Mouse (Mus musculus) cerebellum, adult 2 months (tissue): ENCODE data around the gene Atoh8. TPM values are rescaled to one million over a fixed set of nuclear protein-coding genes. Genes with fewer than 3 reads are reported as not detected.
A peak's percentile ranks its signal among the peaks of the same experiment; 100 is the strongest.

ENCODE experiments used
- DNase-seq, 2 experiments: peaks; one replicate each; pipeline ENCODE4 v3.0.0; 2021
- H3K27ac ChIP-seq: fragments of 200-500 bp; 2 replicates; pipeline ENCODE4 v1.5.1; 2012; ENCODE audit warnings: low read length, control low read depth, inconsistent platforms; ENCODE audit not compliant: insufficient read depth
- H3K27me3 ChIP-seq: fragments of 200-500 bp; 2 replicates; pipeline ENCODE4 v1.6.1; 2012; ENCODE audit warnings: inconsistent platforms, mild to moderate bottlenecking, low read length, moderate library complexity; ENCODE audit not compliant: control insufficient read depth, insufficient read depth
- H3K4me1 ChIP-seq: fragments of 200-500 bp; 2 replicates; pipeline ENCODE4 v1.6.1; 2011; ENCODE audit warnings: low read length; ENCODE audit not compliant: control insufficient read depth, insufficient read depth
- H3K4me3 ChIP-seq: fragments of 200-500 bp; replicated peaks from 2 replicates; pipeline ENCODE3; 2011; ENCODE audit warnings: mild to moderate bottlenecking, low read depth, low read length, control low read depth; ENCODE audit not compliant: insufficient read depth
- CTCF ChIP-seq: fragments of 200-500 bp; IDR thresholded peaks from 2 replicates; pipeline ENCODE4 v1.5.1; 2011; ENCODE audit warnings: low read depth, mild to moderate bottlenecking, control low read depth, low read length, moderate library complexity, borderline replicate concordance; ENCODE audit not compliant: insufficient read depth
- POLR2A ChIP-seq: fragments of 200-500 bp; IDR thresholded peaks from 2 replicates; pipeline ENCODE4 v1.6.1; 2011; ENCODE audit warnings: low read length, control low read depth, borderline replicate concordance; ENCODE audit not compliant: insufficient read depth
- WGBS: fragments of 180-500 bp; shearing (Covaris S2); methylation state at CpG from one replicate; pipeline ENCODE4 v1.1.7; 2018; 5-methylcytosine and 5-hydroxymethylcytosine counted together
- polyA plus RNA-seq: library from polyadenylated mRNA; depleted of rRNA; stranded (reverse); fragments of >200 nt; gene quantifications from 2 replicates; pipeline ENCODE4 v1.2.3, GENCODE M21; 2012

Gene Atoh8
- polyA plus RNA-seq, 1 experiment: 4.4 TPM

DNA sequence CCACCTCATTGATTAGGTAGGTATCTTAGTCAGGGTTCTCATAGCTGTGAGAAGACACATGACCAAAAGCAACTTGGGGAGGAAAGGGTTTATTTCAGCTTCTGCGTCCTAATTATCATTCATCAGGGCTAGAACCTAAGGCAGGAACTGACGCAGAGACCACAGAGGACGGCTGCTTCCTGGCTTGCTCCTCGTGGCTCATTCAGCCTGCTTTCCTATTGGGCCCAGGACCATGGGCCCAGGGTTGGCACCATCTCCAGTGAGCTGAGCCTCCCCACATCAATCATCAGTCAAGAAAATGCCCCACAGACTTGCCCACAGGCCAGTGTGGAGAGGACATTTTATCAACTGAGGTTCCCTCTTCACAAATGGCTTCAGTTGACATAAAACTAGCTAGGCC is 40.1 kb upstream of the Atoh8 start:
- H3K4me1 ChIP-seq: peaks cover 7% of the 10 kb centered on the region; the same call in 1 of the 2 replicates
- no peak overlapping the region for H3K27ac ChIP-seq
- TF ChIP-seq CTCF (no peak), POLR2A (no peak)
- no peak overlapping the region for H3K4me3 ChIP-seq
- H3K27me3 ChIP-seq: no peaks in the 10 kb centered on the region
- 76% methylated on average over 4 of the region's 4 CpGs for WGBS
- no peak for DNase-seq

DNA sequence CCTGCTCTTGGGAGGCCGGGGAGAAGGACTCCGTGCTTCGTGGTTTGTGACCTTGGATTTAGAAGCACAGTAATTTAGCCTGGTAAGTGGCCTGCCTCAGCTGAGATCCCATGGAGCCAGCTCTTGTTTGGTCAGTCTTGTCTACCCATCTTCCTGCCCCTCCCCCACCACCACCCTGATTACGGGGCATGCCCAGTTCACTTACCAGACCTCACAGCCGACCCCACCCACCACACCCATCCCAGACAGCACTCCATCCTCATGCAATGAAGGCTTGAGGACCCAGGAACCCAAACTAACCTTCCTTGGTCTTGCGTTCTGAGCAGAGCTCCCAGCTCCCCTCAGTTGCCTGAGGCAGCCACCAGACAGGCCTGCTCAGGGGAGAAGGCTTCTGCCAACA is 37.8 kb upstream of the Atoh8 start:
- TF ChIP-seq CTCF (no peak), POLR2A (no peak)
- WGBS: 84% methylated on average over 6 of the region's 6 CpGs

DNA sequence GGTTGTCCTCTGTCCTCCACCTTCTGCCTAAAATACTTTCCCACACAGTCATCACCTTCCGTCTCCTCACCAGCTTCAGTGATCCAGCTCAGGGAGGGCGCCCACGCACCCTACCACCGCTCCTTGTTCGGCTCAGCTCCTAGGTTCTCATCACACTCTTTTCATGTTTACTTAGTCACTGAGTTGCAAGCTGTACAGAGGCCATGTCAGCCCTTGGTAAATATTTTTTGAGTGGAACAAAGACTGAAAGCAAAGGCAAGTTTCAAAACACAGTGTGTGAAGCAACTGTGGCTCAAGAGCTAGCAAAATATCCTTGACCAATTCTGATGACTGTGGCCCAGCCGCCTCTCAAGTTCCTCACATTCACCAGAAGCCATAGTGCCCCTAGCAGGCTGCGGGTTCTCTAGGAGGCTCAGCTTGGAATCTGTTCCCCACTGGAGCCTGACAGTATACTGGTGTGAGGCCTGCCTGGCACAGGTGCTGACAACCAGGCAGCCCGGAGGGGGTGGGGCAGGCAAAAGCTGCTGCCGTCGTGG is 36.9 kb upstream of the Atoh8 start:
- Histone ChIP-seq H3K4me1 (peaks cover 14% of the 10 kb centered on the region), H3K4me3 (no peak overlapping the region), H3K27ac (no peak overlapping the region), H3K27me3 (no peaks in the 10 kb centered on the region)
- no peak for DNase-seq
- TF ChIP-seq CTCF (no peak), POLR2A (no peak)
- 81% methylated on average over 10 of the region's 10 CpGs for WGBS

More for the DNA sequence above, 37.8 kb upstream of the Atoh8 start:
- DNase-seq: no peak
- Histone ChIP-seq H3K27me3 (no peaks in the 10 kb centered on the region), H3K27ac (no peak overlapping the region), H3K4me1 (peaks cover 14% of the 10 kb centered on the region), H3K4me3 (no peak overlapping the region)

DNA sequence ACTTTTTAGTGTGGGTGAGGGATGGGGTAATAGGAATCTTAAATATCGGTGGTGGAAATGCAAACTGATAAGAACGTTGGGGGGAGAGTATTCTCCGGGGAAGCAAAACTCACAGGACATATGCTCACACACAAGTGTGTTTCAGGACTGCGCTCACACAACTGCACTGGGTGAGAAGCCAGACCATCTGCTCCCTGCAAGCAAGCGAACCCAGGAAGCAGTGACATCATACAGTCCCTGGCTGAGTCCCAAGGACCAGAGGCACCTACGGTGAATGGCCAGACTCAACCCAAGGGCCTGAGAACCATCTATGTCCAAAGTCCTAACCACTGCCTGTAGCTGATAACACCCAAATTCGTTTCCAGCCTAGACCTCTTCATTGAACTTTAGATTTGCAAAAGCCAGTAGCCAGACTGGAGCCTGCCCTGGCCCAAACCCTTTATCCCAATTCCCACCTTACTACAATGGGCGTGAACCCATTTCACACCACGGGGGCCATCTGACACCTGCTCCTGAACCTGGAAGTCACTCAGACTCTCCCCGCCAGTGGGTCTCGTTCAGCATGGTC is 35.7 kb upstream of the Atoh8 start:
- TF ChIP-seq POLR2A (no peak), CTCF (no peak)
- Histone ChIP-seq H3K27me3 (no peaks in the 10 kb centered on the region), H3K4me3 (no peak overlapping the region), H3K4me1 (peaks cover 14% of the 10 kb centered on the region), H3K27ac (no peak overlapping the region)
- WGBS: 19% methylated on average over 11 of the region's 11 CpGs
- DNase-seq: peak; percentile 87 to 92

DNA sequence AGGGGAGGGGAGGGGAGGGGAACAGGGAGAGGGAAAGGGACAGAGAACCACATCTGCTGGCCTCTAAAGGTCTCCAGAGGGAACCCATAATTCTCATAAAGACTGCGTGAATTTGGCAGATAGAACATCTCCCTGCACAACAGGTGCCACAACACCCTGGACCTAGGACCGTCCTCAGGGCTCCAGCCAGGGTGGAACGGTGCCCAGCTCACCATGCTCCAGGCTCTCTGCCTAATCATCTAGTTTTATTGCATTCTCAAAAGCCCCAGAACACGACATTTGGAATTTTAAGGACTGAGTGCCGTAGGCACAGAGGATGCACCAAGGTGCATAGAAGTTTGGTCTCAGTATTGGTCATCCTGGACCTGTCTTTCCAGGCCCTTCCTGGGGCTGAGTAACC is 34.9 kb upstream of the Atoh8 start:
- WGBS: 43% methylated on average over 5 of the region's 5 CpGs
- no peak overlapping the region for H3K27ac ChIP-seq
- H3K27me3 ChIP-seq: no peaks in the 10 kb centered on the region
- peaks cover 14% of the 10 kb centered on the region for H3K4me1 ChIP-seq
- TF ChIP-seq CTCF (no peak), POLR2A (no peak)
- no peak overlapping the region for H3K4me3 ChIP-seq
- peak; percentile 29 to 38 for DNase-seq

DNA sequence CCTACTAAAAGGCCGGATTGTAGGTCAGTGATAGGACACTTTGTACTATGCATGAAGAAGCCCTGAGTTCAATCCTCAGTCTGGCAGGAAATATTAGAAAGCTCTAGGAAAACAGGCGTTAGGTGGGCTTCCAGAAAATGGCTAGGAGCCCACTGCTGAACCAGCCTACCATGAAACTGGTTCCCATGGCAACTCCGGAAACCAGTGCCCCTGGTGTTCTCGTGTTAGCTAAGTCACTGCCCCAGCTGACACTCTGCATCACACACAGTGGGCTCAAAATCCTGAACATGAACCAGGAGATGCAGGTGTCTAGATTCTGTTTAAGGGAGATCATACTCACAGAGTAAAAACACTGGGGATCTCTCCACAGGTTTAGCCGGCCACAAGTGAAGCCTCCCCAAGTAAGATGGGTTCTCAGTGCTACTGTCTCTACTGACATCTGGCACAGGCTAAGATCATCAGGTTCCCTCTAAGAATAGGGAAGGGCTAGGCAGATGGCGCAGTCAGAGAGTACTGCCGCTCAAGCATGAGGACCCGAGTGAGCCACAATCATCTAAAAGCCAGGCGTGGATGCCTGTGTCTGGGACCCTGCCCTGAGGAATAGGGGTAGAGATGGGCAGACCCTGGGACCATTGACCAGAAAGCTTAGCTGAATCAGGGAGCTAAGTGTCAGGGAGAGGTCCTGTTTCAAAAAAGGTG is 32.9 kb upstream of the Atoh8 start:
- WGBS: 66% methylated on average over 9 of the region's 9 CpGs
- TF ChIP-seq POLR2A (no peak), CTCF (no peak)
- no peaks in the 10 kb centered on the region for H3K27me3 ChIP-seq
- H3K27ac ChIP-seq: no peak overlapping the region
- DNase-seq: no peak
- H3K4me3 ChIP-seq: no peak overlapping the region
- H3K4me1 ChIP-seq: peaks cover 16% of the 10 kb centered on the region

DNA sequence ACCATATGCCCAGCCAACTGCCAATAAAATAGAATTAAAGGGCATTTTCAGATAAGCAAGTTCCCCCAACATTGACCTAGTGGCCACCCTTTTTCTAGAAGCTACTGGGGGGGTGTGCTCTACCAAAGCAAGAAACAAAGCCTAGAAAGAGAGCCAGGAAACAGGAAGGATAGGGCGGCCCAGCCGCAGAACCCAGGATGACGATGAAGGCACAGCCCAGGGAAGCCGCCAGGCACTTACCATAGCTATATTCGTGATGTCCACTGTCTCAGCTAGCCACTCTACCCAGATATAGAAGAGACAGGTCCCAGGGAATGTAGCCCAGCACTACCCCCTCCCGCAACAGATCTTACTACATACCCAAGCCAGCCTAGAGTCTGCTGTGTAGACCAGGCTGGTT is 30.3 kb upstream of the Atoh8 start:
- Histone ChIP-seq H3K4me3 (no peak overlapping the region), H3K4me1 (peaks cover 10% of the 10 kb centered on the region), H3K27me3 (no peaks in the 10 kb centered on the region), H3K27ac (no peak overlapping the region)
- 80% methylated on average over 6 of the region's 6 CpGs for WGBS
- no peak for TF ChIP-seq POLR2A
- TF ChIP-seq CTCF: no peak
- DNase-seq: no peak

DNA sequence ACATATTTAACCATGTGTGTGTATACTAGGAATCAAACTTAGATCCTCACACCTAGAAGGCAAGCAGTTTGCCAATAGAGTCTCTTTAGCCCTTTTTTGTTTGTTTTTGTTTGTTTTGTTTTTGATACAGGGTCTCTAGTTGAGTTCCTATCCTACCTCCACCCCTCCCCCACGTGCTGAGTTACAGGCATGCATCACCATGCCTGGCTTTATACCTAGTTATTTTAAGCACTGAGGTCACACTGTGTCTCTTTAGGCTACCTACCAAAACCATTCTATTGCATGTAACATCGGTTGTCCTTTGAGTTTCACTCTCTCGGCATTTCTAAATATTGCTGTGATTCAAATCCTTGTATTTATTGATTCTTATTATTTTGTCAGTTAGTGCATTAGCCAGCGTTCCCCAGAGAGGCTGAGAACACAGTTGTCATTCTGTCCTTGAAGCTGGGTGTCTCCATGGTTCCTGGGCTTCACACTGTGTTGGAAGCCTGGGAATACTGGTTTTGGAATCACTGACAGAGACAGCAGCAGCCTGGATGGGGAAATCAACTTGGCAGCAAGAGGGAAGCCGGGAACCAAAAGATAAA is 28.4 kb upstream of the Atoh8 start:
- H3K4me1 ChIP-seq: peaks cover 5% of the 10 kb centered on the region
- no peak for DNase-seq
- 26% methylated on average over 5 of the region's 5 CpGs for WGBS
- H3K4me3 ChIP-seq: no peak overlapping the region
- no peak for TF ChIP-seq CTCF
- TF ChIP-seq POLR2A: no peak
- no peak overlapping the region for H3K27ac ChIP-seq
- H3K27me3 ChIP-seq: no peaks in the 10 kb centered on the region
